Mouse (Mus musculus) midbrain, postnatal 0 days (tissue): ENCODE results near the gene Ptprq. TPM values are rescaled to one million over a fixed set of nuclear protein-coding genes. Genes with fewer than 3 reads are reported as not detected.

Experiments
- ATAC-seq: fragments of 200-750 bp; cut with Nextera tagmentation; 2 replicates; pipeline ENCODE4 v1.8.0; 2017; ENCODE audit warnings: moderate number of reproducible peaks, mild to moderate bottlenecking, moderate TSS enrichment, moderate library complexity; ENCODE audit not compliant: low FRiP score
- DNase-seq: peaks from one replicate; pipeline ENCODE4 v3.0.0-alpha.2; 2015; ENCODE audit warnings: low spot score
- H3K27ac ChIP-seq: fragments of 300-500 bp; sonication (generic); 2 replicates; pipeline ENCODE4 v1.5.1; 2014; ENCODE audit warnings: low read depth, mild to moderate bottlenecking, low read length, mixed read lengths
- H3K27me3 ChIP-seq: fragments of 300-500 bp; sonication (generic); 2 replicates; pipeline ENCODE4 v1.6.1; 2014; ENCODE audit warnings: low read length, control low read depth, mixed read lengths; ENCODE audit not compliant: insufficient read depth
- H3K36me3 ChIP-seq: fragments of 300-500 bp; sonication (generic); 2 replicates; pipeline ENCODE4 v1.6.1; 2014; ENCODE audit warnings: low read length, control low read depth, mixed read lengths; ENCODE audit not compliant: insufficient read depth
- H3K4me1 ChIP-seq: fragments of 300-500 bp; sonication (generic); 2 replicates; pipeline ENCODE4 v1.6.1; 2014; ENCODE audit warnings: mild to moderate bottlenecking, control low read depth, antibody characterized with exemption, low read length, mixed read lengths; ENCODE audit not compliant: insufficient read depth
- H3K4me2 ChIP-seq: fragments of 300-500 bp; sonication (generic); 2 replicates; pipeline ENCODE4 v1.6.1; 2014; ENCODE audit warnings: low read depth, mild to moderate bottlenecking, low read length, mixed read lengths; ENCODE audit not compliant: poor library complexity, severe bottlenecking
- H3K4me3 ChIP-seq: fragments of 300-500 bp; sonication (generic); 2 replicates; pipeline ENCODE4 v1.5.1; 2014; ENCODE audit warnings: low read depth, mild to moderate bottlenecking, low read length, moderate library complexity
- H3K9ac ChIP-seq: fragments of 300-500 bp; sonication (generic); replicated peaks from 2 replicates; pipeline ENCODE4 v1.6.1; 2014; ENCODE audit warnings: mild to moderate bottlenecking, low read length, moderate library complexity, mixed read lengths; ENCODE audit not compliant: poor library complexity, severe bottlenecking
- H3K9me3 ChIP-seq: fragments of 300-500 bp; sonication (generic); 2 replicates; pipeline ENCODE4 v1.6.1; 2016; ENCODE audit warnings: low read length, control low read depth
- CTCF ChIP-seq: IDR thresholded peaks from 2 replicates; pipeline ENCODE4 v1.5.1; 2016; ENCODE audit warnings: antibody characterized with exemption, mild to moderate bottlenecking
- WGBS: fragments of 180-500 bp; shearing (Covaris S2); extraction: QIAGEN DNeasy Blood & Tissue Kit; methylation state at CpG from one replicate; pipeline ENCODE4 v1.1.7; 2014; 5-methylcytosine and 5-hydroxymethylcytosine counted together
- polyA plus RNA-seq: library from polyadenylated mRNA; unstranded; fragments of >200 nt; fragmentation: Nextera tagmentation; extraction: Ambion mirVana; gene quantifications from 2 replicates; pipeline ENCODE4 v1.2.1, GENCODE M21; 2015
- total RNA-seq: library from RNA; depleted of rRNA; stranded (reverse); fragments of >200 nt; gene quantifications from 2 replicates; pipeline ENCODE4 v1.2.3, GENCODE M21; 2014

The Ptprq gene
- total and polyA plus RNA-seq, 2 experiments from 2014 or later: 0.09 to 0.38 TPM

- no peak overlapping the region for H3K4me2 ChIP-seq
- no peaks in the 10 kb centered on the region for H3K9me3 ChIP-seq
- H3K4me1 ChIP-seq: no peaks in the 10 kb centered on the region
- no peak for TF ChIP-seq CTCF
- WGBS: 81% methylated on average over 7 of the region's 7 CpGs
- H3K4me3 ChIP-seq: no peak overlapping the region
- H3K27ac ChIP-seq: no peak overlapping the region
- ATAC-seq (no peak), DNase-seq (no peak)
- no peaks in the 10 kb centered on the region for H3K36me3 ChIP-seq
- H3K9ac ChIP-seq: no peak overlapping the region
- H3K27me3 ChIP-seq: no peaks in the 10 kb centered on the region
These were observed 203.2 kb downstream of the Ptprq start for GRCm38 (mm10) chr10:107516641-107517040.

GRCm38 (mm10) chr10:107514735-107515134, 205.1 kb downstream of the Ptprq start:
- ATAC-seq: no peak
- Histone ChIP-seq H3K9ac (no peak overlapping the region), H3K36me3 (no peaks in the 10 kb centered on the region), H3K4me3 (no peak overlapping the region), H3K9me3 (no peaks in the 10 kb centered on the region), H3K4me2 (no peak overlapping the region), H3K27ac (no peak overlapping the region), H3K4me1 (no peaks in the 10 kb centered on the region), H3K27me3 (no peaks in the 10 kb centered on the region)
- no peak for TF ChIP-seq CTCF
- 88% methylated on average over 7 of the region's 7 CpGs for WGBS
- no peak for DNase-seq

GRCm38 (mm10) chr10:107506397-107506796, 213.5 kb downstream of the Ptprq start:
- no peaks in the 10 kb centered on the region for H3K27me3 ChIP-seq
- no peak overlapping the region for H3K27ac ChIP-seq
- ATAC-seq: no peak
- no peak overlapping the region for H3K9ac ChIP-seq
- H3K4me2 ChIP-seq: no peak overlapping the region
- no peaks in the 10 kb centered on the region for H3K36me3 ChIP-seq
- H3K9me3 ChIP-seq: no peaks in the 10 kb centered on the region
- H3K4me3 ChIP-seq: no peak overlapping the region
- 77% methylated on average over 2 of the region's 2 CpGs for WGBS
- DNase-seq: no peak
- no peak for TF ChIP-seq CTCF
- no peaks in the 10 kb centered on the region for H3K4me1 ChIP-seq

- H3K4me3 ChIP-seq: no peak overlapping the region
- no peak for TF ChIP-seq CTCF
- no peak for DNase-seq
- no peaks in the 10 kb centered on the region for H3K27me3 ChIP-seq
- no peak overlapping the region for H3K4me2 ChIP-seq
- 81% methylated on average over 4 of the region's 4 CpGs for WGBS
- H3K27ac ChIP-seq: no peak overlapping the region
- no peak for ATAC-seq
- H3K9ac ChIP-seq: no peak overlapping the region
- no peaks in the 10 kb centered on the region for H3K9me3 ChIP-seq
- no peaks in the 10 kb centered on the region for H3K36me3 ChIP-seq
- H3K4me1 ChIP-seq: no peaks in the 10 kb centered on the region
These were observed 216.4 kb downstream of the Ptprq start for GRCm38 (mm10) chr10:107503430-107503829.

DNA sequence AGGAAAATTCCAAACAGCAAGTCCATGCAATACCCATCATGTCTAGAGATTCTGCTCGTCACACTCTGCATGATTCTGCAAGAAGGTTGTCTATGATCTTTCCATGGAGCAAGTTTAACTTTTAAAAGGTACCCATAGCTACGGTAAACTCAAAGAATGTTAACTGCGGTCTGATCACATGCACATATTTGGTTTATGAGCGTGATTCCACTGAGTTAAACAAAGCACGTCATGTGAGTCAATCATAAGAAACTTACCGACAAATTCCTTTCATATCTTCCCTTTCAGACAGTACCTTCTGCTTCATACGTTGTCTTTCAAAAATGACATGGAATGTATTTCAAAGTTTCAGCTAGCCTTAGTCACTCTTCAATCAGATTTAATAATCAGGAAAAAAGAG, 217.7 kb downstream of the Ptprq start:
- Histone ChIP-seq H3K27ac (no peak overlapping the region), H3K9me3 (no peaks in the 10 kb centered on the region), H3K4me3 (no peak overlapping the region), H3K36me3 (no peaks in the 10 kb centered on the region), H3K27me3 (no peaks in the 10 kb centered on the region), H3K4me2 (no peak overlapping the region), H3K4me1 (no peaks in the 10 kb centered on the region), H3K9ac (no peak overlapping the region)
- TF ChIP-seq CTCF: no peak
- WGBS: 94% methylated on average over 7 of the region's 7 CpGs
- DNase-seq: no peak
- ATAC-seq: no peak

DNA sequence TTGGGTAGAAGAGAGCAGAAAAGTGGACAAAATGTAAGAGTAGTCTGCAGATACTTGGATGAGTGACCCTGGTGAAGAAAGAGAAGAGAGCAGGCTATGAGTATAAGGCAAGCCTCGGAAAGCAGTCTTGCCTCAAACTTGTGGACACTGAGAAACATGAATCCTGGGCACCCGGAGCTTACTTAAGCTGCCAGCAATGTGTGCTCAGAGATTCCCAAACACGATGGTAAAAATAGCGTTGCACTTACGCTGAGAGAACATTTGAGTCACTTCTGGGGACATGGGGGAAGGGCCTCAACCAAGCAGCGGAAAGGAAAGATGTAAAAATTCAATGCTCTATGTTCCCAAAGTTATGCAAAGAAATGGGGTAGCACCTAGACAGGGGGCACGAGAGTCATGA, 220.2 kb downstream of the Ptprq start:
- Histone ChIP-seq H3K36me3 (no peaks in the 10 kb centered on the region), H3K9ac (no peak overlapping the region), H3K4me1 (no peaks in the 10 kb centered on the region), H3K4me3 (no peak overlapping the region), H3K4me2 (no peak overlapping the region), H3K9me3 (no peaks in the 10 kb centered on the region), H3K27ac (no peak overlapping the region), H3K27me3 (no peaks in the 10 kb centered on the region)
- DNase-seq: no peak
- ATAC-seq: no peak
- 89% methylated on average over 7 of the region's 7 CpGs for WGBS
- no peak for TF ChIP-seq CTCF
